13 mouse cellular contexts compared by ENCODE assay signal in the genomic region with DNA sequence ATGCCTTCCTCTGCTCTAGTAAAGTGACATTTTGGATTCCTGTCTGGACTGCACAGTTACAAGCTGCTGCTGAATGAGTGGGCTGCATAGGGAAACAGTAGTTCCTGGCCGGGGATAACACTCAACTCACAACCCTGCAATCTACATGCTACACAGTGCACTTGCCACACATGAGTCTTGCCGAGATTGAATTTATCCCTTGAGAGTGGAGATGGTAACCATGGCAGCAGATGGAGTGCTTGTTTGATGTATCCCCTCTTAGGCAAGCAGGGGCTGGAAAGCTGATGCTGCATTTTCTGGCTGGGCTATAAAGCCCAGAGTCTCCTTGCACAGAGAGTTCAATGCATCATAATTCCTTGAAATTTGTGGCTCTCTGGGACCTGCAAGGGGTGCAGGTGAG.
DNase-seq lines count a peak whose midpoint lies in the region; ATAC-seq lines count a peak whose summit lies in the region.
"Had no signal": no experiment of that assay in that cellular context is flagged by ENCODE, and none has a peak within 500 bp of the region (broad histone marks: within the 10 kb centered on the region; RNA-seq: fewer than 3 reads in every experiment).

No protein-coding gene starts in this region.

- peak; percentile 51 to 79 for DNase-seq in right cerebral cortex, postnatal 10 days (ENCODE audit: low spot score in 2 of 2)
- DNase-seq in right cerebral cortex, adult 18-20 months = no peak
- peak; percentile 24 for DNase-seq in hindbrain, embryonic 10.5 days (ENCODE audit: low spot score)
- peak; percentile 87 for DNase-seq in midbrain, embryonic 11.5 days (ENCODE audit: low spot score, missing footprints)
- no peak for DNase-seq in heart, postnatal 4 days
- DNase-seq in testis, postnatal 14 days (ENCODE audit: low spot score) = no peak
- DNase-seq in ovary, adult 18-20 months (ENCODE audit: low spot score) = no peak

- no peak overlapping the region for H3K9ac ChIP-seq in midbrain, embryonic 11.5 days (ENCODE audit: low read length)
- H3K9ac ChIP-seq: heart, embryonic 15.5 days; liver, embryonic 15.5 days; stomach, embryonic 15.5 days had no signal

- H3K4me2 ChIP-seq in midbrain, embryonic 11.5 days = no peak overlapping the region
- H3K4me2 ChIP-seq: heart, embryonic 15.5 days; liver, embryonic 15.5 days; stomach, embryonic 15.5 days had no signal

- no peak overlapping the region for H3K4me3 ChIP-seq in hindbrain, embryonic 10.5 days
- H3K4me3 ChIP-seq in midbrain, embryonic 11.5 days (ENCODE audit: low read depth, low read length) = no peak overlapping the region
- H3K4me3 ChIP-seq: heart, embryonic 15.5 days; left cerebral cortex, adult 2 months; liver, embryonic 15.5 days; megakaryocyte, embryonic 14.5 days; stomach, embryonic 15.5 days had no signal

- no peaks in the 10 kb centered on the region for H3K27me3 ChIP-seq in hindbrain, embryonic 10.5 days (ENCODE audit: insufficient read depth, poor library complexity, severe bottlenecking)
- no peaks in the 10 kb centered on the region for H3K27me3 ChIP-seq in midbrain, embryonic 11.5 days (ENCODE audit: control insufficient read depth, insufficient read depth, low read length)
- H3K27me3 ChIP-seq: CH12.LX; heart, embryonic 15.5 days; liver, embryonic 15.5 days; megakaryocyte, embryonic 14.5 days; stomach, embryonic 15.5 days had no signal

- ATAC-seq in midbrain, embryonic 11.5 days (ENCODE audit: low FRiP score) = peak; percentile 75

- no peaks in the 10 kb centered on the region for H3K9me3 ChIP-seq in hindbrain, embryonic 10.5 days
- no peaks in the 10 kb centered on the region for H3K9me3 ChIP-seq in midbrain, embryonic 11.5 days (ENCODE audit: control insufficient read depth, low read length)
- H3K9me3 ChIP-seq: heart, embryonic 15.5 days; liver, embryonic 15.5 days; stomach, embryonic 15.5 days had no signal

- peaks cover 29% of the 10 kb centered on the region for H3K4me1 ChIP-seq in hindbrain, embryonic 10.5 days (replicated peaks)
- H3K4me1 ChIP-seq in midbrain, embryonic 11.5 days (ENCODE audit: control insufficient read depth, insufficient read depth, low read length) = peaks cover 2% of the 10 kb centered on the region
- H3K4me1 ChIP-seq: heart, embryonic 15.5 days; liver, embryonic 15.5 days; megakaryocyte, embryonic 14.5 days had no signal

- no peaks in the 10 kb centered on the region for H3K36me3 ChIP-seq in hindbrain, embryonic 10.5 days
- H3K36me3 ChIP-seq in midbrain, embryonic 11.5 days (ENCODE audit: control insufficient read depth, insufficient read depth, low read length) = no peaks in the 10 kb centered on the region
- H3K36me3 ChIP-seq: heart, embryonic 15.5 days; liver, embryonic 15.5 days; stomach, embryonic 15.5 days had no signal

- WGBS in hindbrain, embryonic 10.5 days = 44% methylated on average over 2 of the region's 2 CpGs
- WGBS in midbrain, embryonic 11.5 days = 58% methylated on average over 2 of the region's 2 CpGs

- peak overlapping the region; percentile 42 for H3K27ac ChIP-seq in hindbrain, embryonic 10.5 days
- H3K27ac ChIP-seq in midbrain, embryonic 11.5 days (ENCODE audit: low read depth, low read length) = no peak overlapping the region
- H3K27ac ChIP-seq: heart, embryonic 15.5 days; left cerebral cortex, adult 2 months; liver, embryonic 15.5 days; stomach, embryonic 15.5 days had no signal

Comparison
In these comparisons a context has a peak if more than half of its experiments do, and no peak if none do; other contexts are left out.
1. DNase-seq: peak in right cerebral cortex, postnatal 10 days (2 of 2), hindbrain, embryonic 10.5 days (single experiment) and midbrain, embryonic 11.5 days (single experiment); none in right cerebral cortex, adult 18-20 months (single experiment), heart, postnatal 4 days (single experiment), testis, postnatal 14 days (single experiment) and ovary, adult 18-20 months (single experiment).